Mouse (Mus musculus): ENCODE measurements around the gene Hmgcs2.
A peak's percentile ranks its signal among the peaks of the same experiment; 100 is the strongest.

The Hmgcs2 gene

GRCm38 (mm10) chr3:98280933-98281678 is 871 bp downstream of the Hmgcs2 start:
- DNase-seq (ENCODE audit: low read depth, low spot score) = peak; percentile 67

GRCm38 (mm10) chr3:98282422-98282821 is 2.2 kb downstream of the Hmgcs2 start:
- DNase-seq (ENCODE audit: low read depth, low spot score) = no peak

- DNase-seq (ENCODE audit: low read depth, low spot score) = no peak
Observed at GRCm38 (mm10) chr3:98283205-98283604, 3.0 kb downstream of the Hmgcs2 start.

- DNase-seq (ENCODE audit: low read depth, low spot score) = no peak
Observed at GRCm38 (mm10) chr3:98291044-98291443, 10.8 kb downstream of the Hmgcs2 start.

GRCm38 (mm10) chr3:98295965-98296364 is 15.7 kb downstream of the Hmgcs2 start:
- DNase-seq (ENCODE audit: low read depth, low spot score) = no peak

GRCm38 (mm10) chr3:98299391-98300100 is 19.3 kb downstream of the Hmgcs2 start:
- no peak for DNase-seq (ENCODE audit: low read depth, low spot score)

- DNase-seq (ENCODE audit: low read depth, low spot score) = no peak
Observed at GRCm38 (mm10) chr3:98300266-98300665, 20.0 kb downstream of the Hmgcs2 start.

- DNase-seq (ENCODE audit: low read depth, low spot score) = no peak
Observed at GRCm38 (mm10) chr3:98301761-98302160, 21.5 kb downstream of the Hmgcs2 start.

- no peak for DNase-seq (ENCODE audit: low read depth, low spot score)
Observed at GRCm38 (mm10) chr3:98308606-98309005, 28.4 kb downstream of the Hmgcs2 start.

- no peak for DNase-seq (ENCODE audit: low read depth, low spot score)
Observed at GRCm38 (mm10) chr3:98310456-98310855, 30.2 kb downstream of the Hmgcs2 start.

- DNase-seq (ENCODE audit: low read depth, low spot score) = peak; percentile 37
Observed at GRCm38 (mm10) chr3:98312867-98313266, 32.6 kb downstream of the Hmgcs2 start.

GRCm38 (mm10) chr3:98313294-98314155 is 33.3 kb downstream of the Hmgcs2 start:
- no peak for DNase-seq (ENCODE audit: low read depth, low spot score)

- no peak for DNase-seq (ENCODE audit: low read depth, low spot score)
Observed at GRCm38 (mm10) chr3:98315181-98315580, 34.9 kb downstream of the Hmgcs2 start.

GRCm38 (mm10) chr3:98317143-98317542 is 36.9 kb downstream of the Hmgcs2 start:
- DNase-seq (ENCODE audit: low read depth, low spot score) = peak; percentile 13

GRCm38 (mm10) chr3:98319190-98319589 is 39.0 kb downstream of the Hmgcs2 start:
- peak; percentile 65 for DNase-seq (ENCODE audit: low read depth, low spot score)

GRCm38 (mm10) chr3:98322209-98322608 is 42.0 kb downstream of the Hmgcs2 start:
- DNase-seq (ENCODE audit: low read depth, low spot score) = no peak

GRCm38 (mm10) chr3:98324235-98324634 is 44.0 kb downstream of the Hmgcs2 start:
- DNase-seq (ENCODE audit: low read depth, low spot score) = peak; percentile 91

- DNase-seq (ENCODE audit: low read depth, low spot score) = no peak
Observed at GRCm38 (mm10) chr3:98334010-98334409, 53.8 kb downstream of the Hmgcs2 start.

- no peak for DNase-seq (ENCODE audit: low read depth, low spot score)
Observed at GRCm38 (mm10) chr3:98335331-98335730, 55.1 kb downstream of the Hmgcs2 start.

GRCm38 (mm10) chr3:98335886-98336285 is 55.7 kb downstream of the Hmgcs2 start:
- no peak for DNase-seq (ENCODE audit: low read depth, low spot score)

- DNase-seq (ENCODE audit: low read depth, low spot score) = no peak
Observed at GRCm38 (mm10) chr3:98336661-98337654, 56.7 kb downstream of the Hmgcs2 start.

All from brain, adult 2 months (tissue).